Mouse (Mus musculus) A20 (cell line): Measurements from ENCODE around the gene Abhd17a.
A peak's percentile ranks its signal among the peaks of the same experiment; 100 is the strongest.

Experiments
- DNase-seq: peaks from one replicate; pipeline ENCODE4 v3.0.0-alpha.2; 2011; ENCODE audit warnings: low read depth, low spot score

The Abhd17a gene

DNA sequence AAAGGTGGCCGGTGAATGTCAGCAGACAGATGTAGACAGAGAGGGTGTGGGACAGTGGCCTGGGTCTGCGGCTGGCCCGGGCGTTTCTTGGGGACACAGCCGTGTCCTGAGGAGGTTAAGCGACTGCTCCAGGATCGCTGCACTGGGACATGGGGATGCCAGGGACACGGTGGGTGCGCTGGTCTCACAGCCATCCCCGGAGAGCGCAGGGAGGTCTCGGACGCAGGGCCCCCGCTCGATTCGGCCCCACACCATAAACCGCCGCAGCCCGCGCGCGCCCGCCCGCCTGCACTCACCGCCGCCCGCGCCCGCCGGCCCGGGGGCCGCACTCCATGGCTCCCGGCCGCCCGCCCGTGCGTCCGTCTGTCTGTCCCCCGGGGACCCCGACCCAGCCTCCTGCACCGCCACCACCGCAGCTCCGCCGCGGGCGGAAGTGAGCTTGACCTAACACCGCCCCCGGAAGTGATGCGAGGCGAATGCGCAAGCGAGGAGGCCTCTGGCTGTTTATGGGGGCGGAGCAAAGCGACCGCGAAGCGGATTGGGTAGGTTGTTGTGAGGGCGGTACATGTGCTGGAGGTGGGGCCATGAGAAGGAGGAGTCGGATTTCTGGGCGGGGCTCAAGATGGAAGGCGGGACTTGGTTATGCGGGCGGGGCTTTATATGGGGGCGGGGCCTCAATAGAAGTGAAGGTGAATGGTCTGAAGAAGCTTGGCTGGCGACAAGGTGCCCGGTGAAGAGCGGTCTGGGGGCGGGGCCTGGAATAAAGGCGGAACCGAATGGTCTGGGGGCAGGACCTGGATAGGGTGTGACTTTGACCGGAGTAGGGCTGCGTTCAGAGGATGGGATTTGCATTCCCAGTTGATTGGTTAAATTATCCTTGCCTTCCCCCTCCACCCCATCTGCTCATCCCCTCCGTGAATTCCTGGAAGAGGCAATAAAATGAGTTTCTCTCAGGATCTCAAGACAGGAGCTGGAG, at the start of gene Abhd17a:
Abhd17a (minus strand) TSS at position 463 of the 976 bp plus-strand sequence.
- peak; percentile 100 for DNase-seq

- no peak for DNase-seq
Observed at GRCm38 (mm10) chr10:80635345-80635744, 45.2 kb upstream of the Abhd17a start.

- DNase-seq: no peak
Observed at GRCm38 (mm10) chr10:80628925-80629324, 38.8 kb upstream of the Abhd17a start.

- no peak for DNase-seq
Observed at GRCm38 (mm10) chr10:80627685-80628084, 37.5 kb upstream of the Abhd17a start.

- DNase-seq: no peak
Observed at GRCm38 (mm10) chr10:80625764-80626163, 35.6 kb upstream of the Abhd17a start.

GRCm38 (mm10) chr10:80623457-80624191, 33.5 kb upstream of the Abhd17a start:
- DNase-seq: peak; percentile 85

DNA sequence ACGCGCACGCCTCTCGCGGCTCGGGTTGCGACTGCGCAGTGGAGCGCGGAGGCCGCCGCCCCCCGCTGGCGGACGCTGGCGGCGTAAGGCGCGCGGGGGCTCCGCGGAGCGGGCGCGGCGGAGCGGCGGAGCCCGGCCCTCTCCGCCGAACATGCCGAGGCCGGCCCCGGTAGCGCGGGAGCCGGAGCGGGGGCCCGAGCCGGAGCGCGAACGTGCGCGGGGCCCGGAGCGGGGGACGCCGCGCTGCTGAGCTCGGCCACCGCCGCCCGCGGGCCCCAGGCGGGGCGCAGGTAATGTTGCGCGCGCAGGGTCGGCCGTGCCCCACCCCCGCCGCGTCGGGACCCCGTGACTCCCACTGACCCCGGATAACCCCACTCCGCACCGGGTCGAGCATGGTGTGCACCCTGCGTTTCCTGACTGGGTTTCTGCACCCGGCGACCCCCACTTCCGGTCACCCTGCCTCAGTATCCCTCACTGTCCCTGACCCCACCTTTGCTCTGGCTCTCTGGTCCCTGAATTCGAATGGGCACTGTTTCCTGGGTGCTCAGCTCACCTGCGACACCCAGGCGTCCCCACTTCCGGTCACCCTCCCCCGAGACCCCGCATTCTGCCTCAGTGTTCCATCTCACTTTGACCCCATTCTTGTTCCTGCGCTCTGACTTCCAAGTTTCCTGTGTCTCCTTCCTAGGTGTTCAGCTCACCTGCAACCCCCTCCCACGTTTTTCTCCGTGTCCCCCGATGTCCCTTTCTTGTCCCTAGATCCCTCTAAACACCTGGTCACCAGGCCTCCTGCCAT, 32.7 kb upstream of the Abhd17a start, which contains the start of gene Csnk1g2:
Csnk1g2 (plus strand) TSS at position 178 of the 796 bp plus-strand sequence.
- peak; percentile 73 for DNase-seq

- DNase-seq: peak; percentile 100
Observed at GRCm38 (mm10) chr10:80621940-80622660, 32.0 kb upstream of the Abhd17a start.

DNA sequence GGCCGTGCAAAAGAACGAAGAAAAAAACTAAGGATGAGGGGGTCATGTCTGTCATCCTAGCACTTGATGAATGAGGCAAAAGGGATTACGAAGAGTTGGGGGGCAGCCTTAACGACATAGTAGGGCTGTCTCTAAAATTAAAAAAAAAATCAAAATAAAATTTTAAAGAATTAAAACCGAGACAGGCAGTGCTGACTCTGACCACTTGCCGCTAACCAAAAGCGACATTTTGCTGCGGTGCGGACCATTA, 31.5 kb upstream of the Abhd17a start:
- no peak for DNase-seq

DNA sequence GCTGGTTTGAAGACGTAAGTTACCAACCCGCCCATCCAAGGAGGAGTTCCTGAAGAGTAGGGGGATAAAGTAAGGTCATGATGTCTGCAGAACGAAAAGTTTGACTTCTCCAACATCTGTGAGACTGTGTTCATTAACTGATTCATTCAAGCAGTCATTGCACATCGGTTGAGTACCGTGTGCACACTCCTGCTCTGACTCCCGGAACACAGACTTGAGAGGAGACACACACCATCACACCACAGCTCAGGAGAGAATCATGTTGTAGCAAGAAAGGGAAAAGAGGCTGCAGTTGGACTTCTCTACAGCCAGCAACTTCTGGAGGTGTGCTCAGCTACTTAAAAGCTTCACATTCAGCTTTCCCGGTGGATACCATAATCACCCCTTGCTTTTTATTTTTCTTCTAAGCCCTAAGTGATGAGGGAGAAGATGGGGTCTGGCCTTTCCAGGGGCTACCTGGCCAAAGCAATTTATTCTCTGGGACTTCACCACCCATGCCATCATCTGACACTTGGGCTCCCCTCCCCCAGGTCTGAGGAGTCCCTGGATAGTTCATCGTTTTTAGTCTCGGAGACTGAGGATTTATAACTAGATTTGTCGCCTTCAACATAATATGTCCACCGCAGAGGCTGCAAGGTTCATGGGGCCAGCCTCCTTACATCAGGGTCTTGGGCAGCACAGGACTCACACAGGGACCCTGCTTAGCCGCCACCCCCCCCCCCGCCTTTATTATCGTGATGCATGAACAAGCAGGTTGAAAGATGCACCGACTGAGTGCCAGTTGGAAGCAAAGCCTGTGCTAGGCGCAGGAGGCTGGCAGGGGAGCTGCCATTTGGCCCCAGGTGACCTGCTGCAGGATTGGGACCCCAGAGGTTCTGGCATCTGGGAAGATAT, 30.9 kb upstream of the Abhd17a start:
- DNase-seq: peak; percentile 19

GRCm38 (mm10) chr10:80620365-80620764, 30.2 kb upstream of the Abhd17a start:
- DNase-seq: no peak

DNA sequence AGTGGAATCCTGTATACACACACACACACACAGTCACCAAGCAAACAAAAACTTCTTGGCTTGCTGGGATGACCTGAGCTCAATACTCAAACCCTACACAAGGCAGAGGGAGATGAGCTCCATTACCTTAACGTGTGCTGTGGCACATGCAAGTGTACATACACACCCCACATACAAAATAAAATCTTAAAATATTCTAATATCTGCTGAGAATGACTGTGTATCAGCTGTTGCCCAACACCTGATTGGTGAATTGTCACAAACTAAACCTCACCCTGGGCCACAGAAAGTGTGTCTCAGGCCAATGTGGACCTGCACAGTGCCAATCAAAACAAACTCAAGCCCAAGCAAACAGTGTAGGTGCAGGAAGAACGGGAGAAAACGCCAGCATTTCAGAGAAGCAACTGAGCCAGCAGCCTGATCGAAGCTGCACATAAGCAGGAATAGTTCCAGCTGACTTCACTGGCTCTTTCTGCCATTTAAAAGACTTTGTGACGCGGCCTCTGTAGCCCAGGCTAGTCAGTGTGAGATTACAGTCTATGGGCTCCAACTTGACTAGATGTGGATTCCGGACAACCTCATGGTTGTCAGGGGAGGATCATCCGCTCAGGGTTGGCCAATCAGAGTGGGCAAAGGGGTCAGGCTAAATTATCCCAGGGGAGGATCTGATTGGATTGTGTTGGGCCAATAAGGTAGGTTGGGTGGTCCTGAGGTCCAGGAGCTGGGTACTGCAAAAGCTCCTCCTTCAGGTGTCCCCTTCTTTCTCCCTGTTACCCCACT, 29.5 kb upstream of the Abhd17a start:
- no peak for DNase-seq

DNA sequence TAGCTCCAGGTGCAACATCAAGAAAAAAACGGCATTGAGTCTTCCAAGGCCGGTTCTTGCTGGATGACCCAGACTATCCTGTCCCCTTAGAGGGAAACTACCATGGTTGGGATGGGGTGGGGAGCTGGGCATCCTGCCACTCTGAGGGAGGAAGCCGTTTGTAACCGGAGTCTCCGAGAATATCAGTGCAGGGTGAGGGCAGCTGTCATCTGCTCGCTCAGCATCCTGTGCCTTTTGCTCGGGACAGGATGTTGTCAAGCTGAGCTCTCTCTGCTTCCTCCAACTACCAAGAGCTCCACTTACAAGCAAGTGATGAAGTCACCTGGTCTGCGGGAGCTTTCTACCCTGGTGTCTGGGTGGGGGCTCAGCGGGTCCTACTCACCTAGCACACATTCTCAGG, 28.0 kb upstream of the Abhd17a start:
- DNase-seq: no peak

DNA sequence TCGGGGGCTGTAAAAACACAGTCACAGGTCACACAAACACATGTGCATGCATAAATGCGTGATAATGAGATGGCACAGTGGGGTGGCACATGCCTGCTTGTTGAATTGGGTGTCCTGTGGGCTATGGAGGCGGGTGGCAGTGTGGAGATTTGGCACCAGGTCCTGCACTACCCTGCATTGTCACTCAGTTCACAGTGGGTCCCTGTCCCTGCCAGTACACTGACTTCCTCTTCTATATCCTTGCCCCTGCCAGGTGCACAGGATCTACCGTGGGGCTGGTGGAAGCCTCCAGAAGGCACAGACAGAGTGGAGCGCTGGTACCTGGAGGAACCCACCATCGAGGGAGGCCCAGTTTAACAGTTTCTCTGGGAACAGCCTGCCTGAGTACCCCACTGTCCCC, 24.2 kb upstream of the Abhd17a start:
- DNase-seq: peak; percentile 50

DNA sequence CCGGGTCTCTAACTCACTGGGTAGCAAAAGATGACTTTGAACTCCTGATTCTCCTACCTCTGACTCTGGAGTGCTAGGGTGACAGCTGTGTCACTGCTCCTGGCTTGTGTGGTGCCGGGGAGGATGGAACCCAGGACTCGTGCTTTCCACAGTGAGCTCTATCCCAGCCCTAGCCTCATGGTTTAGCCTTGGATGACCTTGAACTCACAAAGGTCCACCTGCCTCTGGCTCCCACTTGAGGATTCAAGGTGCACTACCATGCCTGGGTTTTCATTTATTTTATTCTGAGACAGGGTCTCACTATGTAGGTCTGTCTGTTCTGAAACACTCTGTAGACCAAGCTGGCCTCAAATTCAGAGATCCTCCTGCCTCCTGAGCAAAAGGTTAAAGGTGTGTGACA, 23.7 kb upstream of the Abhd17a start:
- DNase-seq: no peak

DNA sequence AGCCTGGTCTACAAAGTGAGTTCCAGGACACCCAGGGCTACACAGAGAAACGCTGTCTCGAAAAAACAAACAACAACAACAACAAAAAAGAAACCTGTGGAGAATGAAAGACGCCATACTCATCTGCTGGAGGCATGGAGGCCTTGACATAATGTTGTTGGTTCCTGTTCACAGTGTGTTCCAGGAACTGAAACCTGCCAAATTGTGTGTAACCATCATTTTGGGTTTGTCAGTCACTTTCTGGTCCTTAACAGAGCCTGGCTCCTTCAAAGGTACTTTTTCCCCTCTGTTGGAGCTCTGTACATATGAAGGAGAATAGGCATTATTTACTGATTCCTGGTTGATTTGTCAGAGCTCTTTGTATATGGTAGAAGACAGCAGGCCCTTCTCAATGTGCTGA, 21.8 kb upstream of the Abhd17a start:
- DNase-seq: peak; percentile 43

- DNase-seq: peak; percentile 59
Observed at GRCm38 (mm10) chr10:80611024-80611423, 20.9 kb upstream of the Abhd17a start.

DNA sequence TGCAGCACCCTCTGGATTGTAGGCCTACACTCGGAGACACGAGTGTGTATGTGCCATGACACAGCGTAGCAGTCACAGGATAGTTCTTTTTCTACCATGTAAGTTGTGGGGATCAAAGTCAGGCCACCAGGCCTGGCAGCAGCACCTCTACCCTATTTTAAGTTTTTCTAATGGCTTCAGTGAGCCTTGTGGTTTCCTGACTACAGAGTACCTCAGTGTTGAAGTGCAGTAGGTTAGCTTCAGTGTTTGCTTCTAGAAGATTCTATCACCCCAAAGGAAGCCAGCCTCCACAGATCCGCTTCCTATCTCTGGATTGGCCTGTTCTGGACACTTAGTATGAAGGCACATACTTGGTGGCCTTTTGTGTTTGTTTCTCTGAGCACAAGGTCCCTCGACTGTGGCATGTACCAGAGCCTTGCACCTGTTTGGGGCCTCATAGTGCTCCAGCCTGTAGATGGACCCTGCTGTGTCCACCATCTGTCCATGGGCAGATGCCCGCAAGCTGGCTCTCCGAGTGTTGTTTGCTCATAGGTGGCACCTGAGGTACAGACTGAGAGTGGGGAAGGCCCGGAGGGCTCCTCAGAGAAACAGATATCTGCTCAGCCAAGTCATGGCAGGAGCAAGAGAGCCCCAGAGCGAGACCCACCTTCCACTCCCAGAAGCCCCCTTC, 20.1 kb upstream of the Abhd17a start:
- no peak for DNase-seq
